Mouse (Mus musculus): ENCODE measurements around the gene Ankrd33. TPM values are rescaled to one million over a fixed set of nuclear protein-coding genes. Genes with fewer than 3 reads are reported as not detected.

The Ankrd33 gene
- total RNA-seq, 1 experiment from 2014 or later: not detected

GRCm38 (mm10) chr15:101141061-101141541, 25.5 kb downstream of the Ankrd33 start:
- ATAC-seq (ENCODE audit: extremely low read depth, insufficient number of reproducible peaks, low FRiP score, poor library complexity, severe bottlenecking): peak; percentile 25; the same call in 1 of the 2 replicates

GRCm38 (mm10) chr15:101142672-101143071, 27.1 kb downstream of the Ankrd33 start:
- ATAC-seq (ENCODE audit: extremely low read depth, insufficient number of reproducible peaks, low FRiP score, poor library complexity, severe bottlenecking): no peak

GRCm38 (mm10) chr15:101143494-101143893, 27.9 kb downstream of the Ankrd33 start:
- no peak for ATAC-seq (ENCODE audit: extremely low read depth, insufficient number of reproducible peaks, low FRiP score, poor library complexity, severe bottlenecking)

- no peak for ATAC-seq (ENCODE audit: extremely low read depth, insufficient number of reproducible peaks, low FRiP score, poor library complexity, severe bottlenecking)
Observed at GRCm38 (mm10) chr15:101144176-101144575, 28.6 kb downstream of the Ankrd33 start.

- ATAC-seq (ENCODE audit: extremely low read depth, insufficient number of reproducible peaks, low FRiP score, poor library complexity, severe bottlenecking): no peak
Observed at GRCm38 (mm10) chr15:101144779-101145178, 29.2 kb downstream of the Ankrd33 start.

GRCm38 (mm10) chr15:101145424-101146099, 30.0 kb downstream of the Ankrd33 start:
- peak; percentile 89 for ATAC-seq (ENCODE audit: extremely low read depth, insufficient number of reproducible peaks, low FRiP score, poor library complexity, severe bottlenecking)

GRCm38 (mm10) chr15:101146100-101146965, 30.8 kb downstream of the Ankrd33 start:
- no peak for ATAC-seq (ENCODE audit: extremely low read depth, insufficient number of reproducible peaks, low FRiP score, poor library complexity, severe bottlenecking)

- ATAC-seq (ENCODE audit: extremely low read depth, insufficient number of reproducible peaks, low FRiP score, poor library complexity, severe bottlenecking): peak; percentile 36; the same call in 1 of the 2 replicates
Observed at GRCm38 (mm10) chr15:101147115-101147909, 31.8 kb downstream of the Ankrd33 start.

- ATAC-seq (ENCODE audit: extremely low read depth, insufficient number of reproducible peaks, low FRiP score, poor library complexity, severe bottlenecking): no peak
Observed at GRCm38 (mm10) chr15:101147910-101148273, 32.3 kb downstream of the Ankrd33 start.

GRCm38 (mm10) chr15:101148604-101149003, 33.0 kb downstream of the Ankrd33 start:
- no peak for ATAC-seq (ENCODE audit: extremely low read depth, insufficient number of reproducible peaks, low FRiP score, poor library complexity, severe bottlenecking)

GRCm38 (mm10) chr15:101151409-101152261, 36.1 kb downstream of the Ankrd33 start:
- ATAC-seq (ENCODE audit: extremely low read depth, insufficient number of reproducible peaks, low FRiP score, poor library complexity, severe bottlenecking): no peak

GRCm38 (mm10) chr15:101154700-101155616, 39.4 kb downstream of the Ankrd33 start:
- ATAC-seq (ENCODE audit: extremely low read depth, insufficient number of reproducible peaks, low FRiP score, poor library complexity, severe bottlenecking): no peak

- ATAC-seq (ENCODE audit: extremely low read depth, insufficient number of reproducible peaks, low FRiP score, poor library complexity, severe bottlenecking): no peak
Observed at GRCm38 (mm10) chr15:101160128-101160527, 44.6 kb downstream of the Ankrd33 start.

GRCm38 (mm10) chr15:101160591-101160990, 45.0 kb downstream of the Ankrd33 start:
- ATAC-seq (ENCODE audit: extremely low read depth, insufficient number of reproducible peaks, low FRiP score, poor library complexity, severe bottlenecking): no peak

- no peak for ATAC-seq (ENCODE audit: extremely low read depth, insufficient number of reproducible peaks, low FRiP score, poor library complexity, severe bottlenecking)
Observed at GRCm38 (mm10) chr15:101161534-101161933, 46.0 kb downstream of the Ankrd33 start.

GRCm38 (mm10) chr15:101163056-101163458, 47.5 kb downstream of the Ankrd33 start:
- ATAC-seq (ENCODE audit: extremely low read depth, insufficient number of reproducible peaks, low FRiP score, poor library complexity, severe bottlenecking): no peak

GRCm38 (mm10) chr15:101163854-101164253, 48.3 kb downstream of the Ankrd33 start:
- ATAC-seq (ENCODE audit: extremely low read depth, insufficient number of reproducible peaks, low FRiP score, poor library complexity, severe bottlenecking): no peak
